Mouse (Mus musculus): ENCODE results near the gene Rbm48.
"Not testable (repeated sequence)": the region's sequence is repeated elsewhere in the genome, so short reads cannot be mapped to it uniquely, and the experiment has no call there.

Gene Rbm48

GRCm38 (mm10) chr5:3596399-3596766 is at the start of gene Rbm48:
Gene Rbm48, minus strand, starts transcription at chr5:3596585.
- peak; percentile 84 for DNase-seq

GRCm38 (mm10) chr5:3645326-3645725 is 48.9 kb upstream of the Rbm48 start:
- DNase-seq: no peak

DNA sequence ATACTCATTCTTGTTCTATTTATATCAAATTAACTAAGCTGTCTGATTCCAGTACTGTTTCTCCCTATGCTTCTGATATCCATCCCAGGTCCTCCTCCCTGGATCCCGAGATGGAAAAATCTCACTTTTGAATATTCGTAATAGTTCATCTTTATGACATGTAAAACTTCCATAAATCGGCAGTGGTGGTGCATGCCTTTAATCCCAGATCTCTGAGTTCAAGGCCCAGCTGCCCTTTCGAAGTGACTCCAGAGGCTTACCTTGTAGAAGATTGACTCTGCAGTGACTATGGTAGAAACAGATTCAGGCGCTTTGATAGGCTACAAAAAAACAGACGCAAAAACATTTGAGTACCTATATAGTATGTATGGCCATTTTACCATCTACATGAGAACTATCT is 48.2 kb upstream of the Rbm48 start:
- DNase-seq: no peak

- no peak for DNase-seq
Observed at GRCm38 (mm10) chr5:3635286-3635685, 38.9 kb upstream of the Rbm48 start.

DNA sequence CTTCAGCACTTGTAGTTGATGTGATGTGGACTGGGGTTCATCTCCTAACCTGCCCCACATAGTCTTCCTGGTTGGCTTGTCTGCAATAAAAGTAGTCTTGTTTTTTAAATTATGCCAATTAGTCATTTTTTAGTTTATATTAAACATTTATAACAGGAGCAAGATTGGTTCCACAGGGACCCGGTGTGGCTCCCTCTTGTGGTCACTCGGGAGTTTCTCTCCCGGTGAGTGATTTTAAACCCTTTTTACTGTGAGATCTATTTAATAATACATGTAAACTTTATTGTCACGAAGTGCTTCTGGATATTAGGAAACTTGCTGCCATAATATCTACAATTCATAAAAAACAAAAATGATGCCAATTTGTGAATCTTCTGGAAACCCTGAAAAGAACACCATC is 37.6 kb upstream of the Rbm48 start:
- no peak for DNase-seq

GRCm38 (mm10) chr5:3633315-3633714 is 36.9 kb upstream of the Rbm48 start:
- no peak for DNase-seq

DNA sequence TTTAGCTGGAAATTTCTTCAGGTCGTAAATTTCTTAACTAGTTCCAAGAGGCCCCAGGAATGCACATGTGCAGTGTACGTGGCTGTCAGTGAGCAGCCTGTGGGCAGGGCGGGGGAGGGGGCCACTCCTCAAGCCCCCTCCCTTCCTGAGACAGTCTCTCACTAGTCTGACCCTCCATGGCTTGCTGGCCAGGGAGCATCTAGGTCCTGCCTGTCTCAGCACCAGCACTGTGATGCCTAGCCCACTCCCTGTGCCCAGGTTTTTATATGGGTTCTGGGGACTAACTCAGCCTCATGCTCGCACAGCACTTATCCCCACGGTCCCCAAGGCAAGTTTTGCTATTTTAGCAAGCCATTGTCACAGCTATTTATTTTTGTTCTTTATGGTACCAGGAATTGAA is 35.9 kb upstream of the Rbm48 start:
- no peak for DNase-seq

GRCm38 (mm10) chr5:3631512-3632271 is 35.3 kb upstream of the Rbm48 start:
- DNase-seq: no peak

- DNase-seq: no peak
Observed at GRCm38 (mm10) chr5:3630055-3630454, 33.7 kb upstream of the Rbm48 start.

DNA sequence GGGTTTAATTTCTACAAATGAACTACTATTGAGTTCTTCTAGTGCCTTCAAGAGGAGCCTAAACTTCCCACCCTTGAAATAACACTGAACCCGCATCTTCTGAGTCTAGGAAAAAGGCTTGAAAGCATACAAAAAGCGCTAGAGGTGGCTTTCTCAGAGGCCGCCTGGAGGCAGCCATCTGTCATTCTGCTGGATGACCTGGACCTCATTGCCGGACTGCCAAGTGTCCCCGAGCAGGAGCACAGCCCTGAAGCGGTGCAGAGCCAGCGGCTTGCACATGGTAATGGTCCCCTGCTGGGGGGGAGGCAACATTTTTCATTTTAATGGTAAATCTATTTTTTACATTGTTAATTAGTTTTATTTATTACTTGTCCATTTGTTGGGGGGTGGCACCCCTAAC is 24.1 kb upstream of the Rbm48 start:
- DNase-seq: no peak

GRCm38 (mm10) chr5:3611835-3612234 is 15.4 kb upstream of the Rbm48 start:
- not testable (repeated sequence) for DNase-seq

GRCm38 (mm10) chr5:3609241-3609640 is 12.9 kb upstream of the Rbm48 start:
- DNase-seq: no peak

DNA sequence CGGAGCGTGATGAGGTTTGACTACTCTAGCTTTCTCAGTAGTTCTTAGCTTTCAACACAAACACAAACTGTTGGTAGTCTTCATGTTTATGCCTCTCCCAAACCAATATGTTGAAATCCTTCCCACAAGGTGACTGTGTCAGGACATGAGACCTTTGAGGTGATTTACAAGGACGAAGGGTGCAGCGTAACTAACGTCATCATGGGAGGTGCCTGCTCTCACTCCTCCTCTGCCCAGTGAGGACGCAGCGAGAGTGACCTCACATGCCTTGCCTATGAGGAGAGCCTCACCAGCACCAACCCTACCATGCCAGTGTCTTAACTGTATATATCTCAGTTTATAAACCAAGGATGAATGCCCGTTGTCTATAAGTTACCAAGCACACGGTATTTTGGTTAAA is 10.7 kb upstream of the Rbm48 start:
- DNase-seq: no peak

- DNase-seq: no peak
Observed at GRCm38 (mm10) chr5:3600790-3601189, 4.4 kb upstream of the Rbm48 start.

DNA sequence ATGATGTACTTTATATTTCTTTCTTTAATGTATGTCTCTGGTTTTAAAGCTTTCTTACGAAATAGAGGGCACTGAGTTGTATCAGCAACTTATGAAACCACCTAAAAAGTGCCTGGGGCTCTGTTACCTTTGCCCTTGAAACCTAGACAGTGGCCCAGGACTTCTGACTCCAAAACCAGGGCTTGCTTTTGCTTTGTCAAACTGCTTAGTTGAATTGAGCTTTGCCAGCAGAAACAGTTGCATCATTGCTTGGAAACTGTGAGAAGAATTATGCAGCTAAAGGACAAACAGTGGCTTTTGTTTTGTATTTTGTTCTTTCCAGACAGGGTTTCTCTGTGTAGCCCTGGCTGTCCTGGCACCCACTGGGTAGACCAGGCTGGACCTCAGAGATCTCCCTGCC is 3.9 kb upstream of the Rbm48 start:
- no peak for DNase-seq

GRCm38 (mm10) chr5:3598766-3599165 is 2.4 kb upstream of the Rbm48 start:
- no peak for DNase-seq

DNA sequence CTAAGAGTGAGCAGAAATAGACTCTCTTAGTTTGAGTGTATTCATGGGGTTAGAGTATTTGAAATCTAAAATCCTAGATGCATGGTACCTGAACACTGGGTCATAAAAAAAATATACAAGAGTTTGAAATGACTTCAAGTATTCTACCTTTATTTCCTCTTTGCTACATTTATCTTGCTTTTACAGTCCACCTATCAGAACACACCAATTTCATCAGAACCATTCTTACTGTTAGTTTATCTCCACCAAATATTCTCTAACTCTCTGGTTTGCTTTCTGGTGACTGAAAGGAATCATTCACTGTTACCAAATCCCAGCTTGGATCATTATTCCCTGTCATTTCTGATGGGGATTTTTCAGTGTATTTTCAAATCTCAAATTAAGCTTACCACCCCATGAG is 786 bp upstream of the Rbm48 start:
- DNase-seq: no peak

DNA sequence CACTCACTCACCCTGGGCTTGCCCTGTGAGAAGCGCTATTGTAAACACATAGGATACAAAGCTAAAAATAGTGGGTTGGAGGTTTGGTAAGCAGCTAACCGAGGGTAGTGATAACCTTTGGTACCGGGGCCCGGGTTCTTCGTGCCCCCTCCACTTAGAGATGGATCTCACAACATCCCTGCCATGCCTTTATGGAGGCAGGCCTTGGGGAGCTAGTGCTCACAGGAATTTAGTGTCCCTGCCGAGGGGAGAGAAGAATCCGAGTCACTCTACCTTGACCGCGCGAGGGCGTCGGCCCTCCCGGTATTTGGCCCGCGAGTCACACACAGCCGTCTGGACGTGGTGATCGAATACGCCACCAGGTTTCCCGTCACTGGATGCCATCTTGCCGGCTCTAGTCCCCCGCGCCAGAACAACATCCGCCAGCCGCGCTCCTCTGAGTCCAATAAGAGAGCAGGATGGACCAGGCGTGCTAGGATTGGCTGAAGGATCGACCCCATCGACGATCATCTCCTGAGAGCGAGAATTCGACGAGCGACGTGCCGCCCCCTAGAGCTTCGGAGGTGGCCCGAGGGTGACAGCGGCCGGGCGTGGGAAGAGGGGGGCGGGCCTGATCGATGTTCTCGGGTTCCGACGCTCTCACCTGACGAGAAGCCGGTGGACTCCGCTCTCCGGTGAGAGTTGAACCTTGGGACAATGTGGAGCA is 539 bp downstream of the Rbm48 start, which contains the start of gene Pex1:
TSS of gene Pex1 (plus strand) at position 374 of the 706 bp plus-strand sequence.
- DNase-seq: peak; percentile 90

DNA sequence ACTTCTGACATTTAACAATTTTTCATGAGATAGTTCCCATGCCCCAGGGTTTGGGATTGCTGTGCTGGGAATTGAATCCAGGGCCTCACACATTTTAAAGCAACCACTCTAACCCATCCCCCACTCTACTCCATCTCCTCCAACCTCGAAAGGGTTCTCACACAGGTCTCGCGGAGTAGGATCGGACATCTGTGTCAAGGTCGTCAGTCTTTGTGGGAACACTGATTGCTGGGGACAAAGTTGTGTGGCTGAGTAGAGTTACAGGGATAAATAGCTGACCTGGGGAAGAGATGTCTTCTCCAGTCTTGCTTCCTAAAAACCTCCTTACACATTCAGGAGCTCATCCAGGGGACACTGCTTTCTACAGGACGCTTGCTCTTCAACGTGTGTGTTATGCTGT is 17.3 kb downstream of the Rbm48 start:
- no peak for DNase-seq

DNA sequence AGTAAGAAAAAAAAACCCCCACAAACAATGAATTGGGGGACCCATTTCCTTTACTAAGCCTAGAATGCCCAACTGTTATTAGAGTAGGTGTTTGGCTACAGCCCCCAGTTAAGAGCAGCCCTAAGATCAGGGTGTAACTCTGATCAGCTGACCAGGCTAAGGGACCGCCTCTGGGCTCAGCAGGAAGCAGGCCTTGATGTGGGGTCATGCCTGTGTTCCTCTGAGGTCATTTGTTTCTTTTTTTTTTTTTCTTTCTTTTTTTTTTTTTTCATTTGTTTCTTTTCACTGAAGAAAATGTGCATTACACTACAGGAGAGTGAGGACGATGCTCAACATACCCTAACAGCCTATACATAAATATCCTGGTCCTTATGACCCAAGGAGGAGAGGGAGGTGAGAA is 18.4 kb downstream of the Rbm48 start:
- no peak for DNase-seq

DNA sequence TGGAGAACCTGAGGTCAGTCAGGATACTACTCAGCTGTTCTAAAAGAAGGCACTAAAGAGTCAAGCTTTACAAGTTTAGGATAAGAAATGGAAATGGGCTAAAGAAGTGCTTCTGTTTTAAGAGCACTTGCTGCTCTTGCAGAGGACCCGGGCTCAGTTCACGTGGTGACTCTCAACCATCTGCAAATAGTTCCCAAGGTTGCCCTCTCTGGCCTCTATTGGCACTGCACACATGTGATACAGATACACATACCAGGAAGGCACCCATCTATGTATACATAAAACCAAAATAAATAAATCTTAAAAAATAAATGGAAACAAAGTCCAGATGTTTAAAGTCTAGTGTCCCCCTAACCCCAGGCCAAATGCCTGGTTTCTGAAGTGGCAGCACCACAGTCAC is 21.6 kb downstream of the Rbm48 start:
- DNase-seq: no peak

DNA sequence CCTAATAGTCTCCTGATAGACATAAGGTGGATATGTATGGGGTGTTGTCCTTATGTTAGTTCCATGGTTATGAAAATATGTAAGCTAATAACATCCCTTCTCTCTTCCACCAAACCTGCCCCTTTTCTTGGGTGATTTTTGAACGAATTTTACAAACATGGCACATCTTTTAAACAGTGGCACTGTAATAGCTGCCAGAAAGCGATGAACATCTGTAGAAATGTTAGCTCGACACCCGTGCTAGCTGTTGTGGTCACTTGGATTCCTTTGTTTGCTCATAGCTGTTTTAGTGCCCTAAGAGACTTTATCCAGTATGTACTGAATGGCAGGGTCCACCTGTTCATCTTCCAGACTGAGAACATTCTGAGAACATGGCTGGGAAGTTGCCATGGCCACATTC is 25.1 kb downstream of the Rbm48 start, which contains the start of gene 1700109H08Rik:
TSS of gene 1700109H08Rik (plus strand) at position 301 of the 400 bp plus-strand sequence.
- no peak for DNase-seq

GRCm38 (mm10) chr5:3554198-3554597 is 42.2 kb downstream of the Rbm48 start:
- no peak for DNase-seq

DNA sequence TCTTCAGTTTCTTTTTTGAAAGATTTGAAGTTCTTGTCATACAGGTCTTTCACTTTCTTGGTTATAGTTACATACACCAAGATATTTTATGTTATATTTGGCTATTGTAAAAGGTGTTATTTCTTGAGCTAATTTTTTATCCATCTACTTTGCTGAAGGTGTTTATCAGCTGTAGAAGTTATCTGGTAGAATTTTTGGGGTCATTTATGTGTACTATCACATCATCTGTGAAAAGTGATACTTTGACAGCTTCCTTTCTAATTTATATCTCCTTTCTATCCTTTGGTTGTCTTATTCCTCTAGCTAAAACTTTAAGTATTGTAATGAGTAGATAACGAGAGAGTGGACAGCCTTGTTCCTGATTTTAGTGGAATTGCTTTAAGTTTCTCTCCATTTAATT is 44.9 kb downstream of the Rbm48 start:
- no peak for DNase-seq

- no peak for DNase-seq
Observed at GRCm38 (mm10) chr5:3546226-3546625, 50.2 kb downstream of the Rbm48 start.

Data from right cerebral cortex, postnatal 4 days (tissue).